In genomic region chr15:8785537-8785936, GRCm38 (mm10) we compare ENCODE assay signal across 25 mouse cellular contexts.
DNase-seq lines count a peak whose midpoint lies in the region; ATAC-seq and TF ChIP-seq lines count a peak whose summit lies in the region.
"Had no signal": no experiment of that assay in that cellular context is flagged by ENCODE, and none has a peak within 500 bp of the region (broad histone marks: within the 10 kb centered on the region; RNA-seq: fewer than 3 reads in every experiment).

No protein-coding gene starts in this region.

- TF ChIP-seq POLR2A in brain, embryonic 14.5 days (IDR thresholded peaks at IDR 0.05; ENCODE audit: borderline replicate concordance, extremely low read depth, insufficient read depth, insufficient read length, poor library complexity, severe bottlenecking), result no peak

- no peak overlapping the region for H3K4me3 ChIP-seq in heart, embryonic 13.5 days
- no peak overlapping the region for H3K4me3 ChIP-seq in heart, embryonic 10.5 days
- no peak overlapping the region for H3K4me3 ChIP-seq in neural tube, embryonic 13.5 days
- H3K4me3 ChIP-seq in neural tube, embryonic 15.5 days (replicated peaks), result no peak overlapping the region
- H3K4me3 ChIP-seq in midbrain, embryonic 15.5 days, result no peak overlapping the region
- H3K4me3 ChIP-seq in intestine, embryonic 15.5 days (replicated peaks), result no peak overlapping the region
- H3K4me3 ChIP-seq: gastrocnemius, adult 2 months; layer of hippocampus, adult 2 months; limb, embryonic 10.5 days; megakaryocyte, embryonic 14.5 days; myocyte had no signal

- H3K9me3 ChIP-seq in heart, embryonic 13.5 days, result no peaks in the 10 kb centered on the region
- no peaks in the 10 kb centered on the region for H3K9me3 ChIP-seq in heart, embryonic 10.5 days
- H3K9me3 ChIP-seq in neural tube, embryonic 13.5 days, result no peaks in the 10 kb centered on the region
- no peaks in the 10 kb centered on the region for H3K9me3 ChIP-seq in neural tube, embryonic 15.5 days (replicated peaks)
- no peaks in the 10 kb centered on the region for H3K9me3 ChIP-seq in midbrain, embryonic 15.5 days
- no peaks in the 10 kb centered on the region for H3K9me3 ChIP-seq in intestine, embryonic 15.5 days
- H3K9me3 ChIP-seq: limb, embryonic 10.5 days had no signal

- no peak for TF ChIP-seq CTCF in brain, embryonic 14.5 days (IDR thresholded peaks at IDR 0.05; ENCODE audit: borderline replicate concordance, extremely low read depth, insufficient read depth, insufficient read length)

- H3K9ac ChIP-seq in heart, embryonic 13.5 days, result no peak overlapping the region
- H3K9ac ChIP-seq in neural tube, embryonic 13.5 days, result no peak overlapping the region
- no peak overlapping the region for H3K9ac ChIP-seq in neural tube, embryonic 15.5 days (replicated peaks)
- H3K9ac ChIP-seq in midbrain, embryonic 15.5 days, result no peak overlapping the region
- H3K9ac ChIP-seq in intestine, embryonic 15.5 days, result no peak overlapping the region

- no peaks in the 10 kb centered on the region for H3K36me3 ChIP-seq in heart, embryonic 13.5 days
- H3K36me3 ChIP-seq in heart, embryonic 10.5 days, result no peaks in the 10 kb centered on the region
- no peaks in the 10 kb centered on the region for H3K36me3 ChIP-seq in neural tube, embryonic 13.5 days
- H3K36me3 ChIP-seq in neural tube, embryonic 15.5 days, result no peaks in the 10 kb centered on the region
- no peaks in the 10 kb centered on the region for H3K36me3 ChIP-seq in midbrain, embryonic 15.5 days (replicated peaks)
- no peaks in the 10 kb centered on the region for H3K36me3 ChIP-seq in intestine, embryonic 15.5 days
- H3K36me3 ChIP-seq: limb, embryonic 10.5 days had no signal

- no peak overlapping the region for H3K4me2 ChIP-seq in heart, embryonic 13.5 days
- H3K4me2 ChIP-seq in neural tube, embryonic 13.5 days, result no peak overlapping the region
- H3K4me2 ChIP-seq in neural tube, embryonic 15.5 days, result no peak overlapping the region
- H3K4me2 ChIP-seq in midbrain, embryonic 15.5 days, result no peak overlapping the region
- H3K4me2 ChIP-seq in intestine, embryonic 15.5 days (replicated peaks), result no peak overlapping the region
- H3K4me2 ChIP-seq: heart, embryonic 11.5 days had no signal

- peak overlapping the region; percentile 30; the same call in 1 of the 2 replicates for H3K27ac ChIP-seq in heart, embryonic 13.5 days (replicated peaks)
- H3K27ac ChIP-seq in heart, embryonic 10.5 days, result no peak overlapping the region
- H3K27ac ChIP-seq in neural tube, embryonic 13.5 days (replicated peaks), result peak overlapping the region; percentile 46
- H3K27ac ChIP-seq in neural tube, embryonic 15.5 days (replicated peaks), result no peak overlapping the region
- H3K27ac ChIP-seq in midbrain, embryonic 15.5 days, result 0 out of 2 replicates have a peak overlapping the region, but pooled peaks have one; percentile 8
- no peak overlapping the region for H3K27ac ChIP-seq in intestine, embryonic 15.5 days
- H3K27ac ChIP-seq: gastrocnemius, adult 2 months; layer of hippocampus, adult 2 months; limb, embryonic 10.5 days had no signal

- H3K27me3 ChIP-seq in heart, embryonic 13.5 days (replicated peaks), result no peaks in the 10 kb centered on the region
- no peaks in the 10 kb centered on the region for H3K27me3 ChIP-seq in heart, embryonic 10.5 days (ENCODE audit: insufficient read depth, poor library complexity, severe bottlenecking)
- H3K27me3 ChIP-seq in neural tube, embryonic 13.5 days, result no peaks in the 10 kb centered on the region
- no peaks in the 10 kb centered on the region for H3K27me3 ChIP-seq in neural tube, embryonic 15.5 days (replicated peaks)
- H3K27me3 ChIP-seq in midbrain, embryonic 15.5 days (replicated peaks), result no peaks in the 10 kb centered on the region
- H3K27me3 ChIP-seq in intestine, embryonic 15.5 days (replicated peaks), result no peaks in the 10 kb centered on the region
- H3K27me3 ChIP-seq: megakaryocyte, embryonic 14.5 days had no signal

- ATAC-seq in heart, embryonic 13.5 days (ENCODE audit: extremely low read depth, insufficient number of reproducible peaks, low FRiP score, low TSS enrichment), result no peak
- ATAC-seq in neural tube, embryonic 13.5 days (ENCODE audit: low read depth), result peak; percentile 52
- no peak for ATAC-seq in neural tube, embryonic 15.5 days (ENCODE audit: low FRiP score)
- peak; percentile 38; the same call in 1 of the 2 replicates for ATAC-seq in midbrain, embryonic 15.5 days (replicated peaks)
- ATAC-seq in intestine, embryonic 15.5 days, result no peak
- ATAC-seq: activated CD4-positive, CD25-positive, alpha-beta regulatory T cell, adult 4 months had no signal

- WGBS in heart, embryonic 13.5 days, result 74% methylated on average over 6 of the region's 6 CpGs
- WGBS in heart, embryonic 10.5 days, result 77% methylated on average over 6 of the region's 6 CpGs
- 33% methylated on average over 6 of the region's 6 CpGs for WGBS in neural tube, embryonic 13.5 days
- WGBS in neural tube, embryonic 15.5 days, result 38% methylated on average over 6 of the region's 6 CpGs
- 39% methylated on average over 6 of the region's 6 CpGs for WGBS in midbrain, embryonic 15.5 days
- 72% methylated on average over 6 of the region's 6 CpGs for WGBS in intestine, embryonic 15.5 days

- no peak for DNase-seq in heart, embryonic 10.5 days (ENCODE audit: low spot score)
- peak; percentile 90 for DNase-seq in brain, embryonic 14.5 days (ENCODE audit: low read depth)
- DNase-seq in layer of hippocampus, adult 9-10 months (ENCODE audit: low spot score), result no peak
- DNase-seq: adrenal gland, postnatal 14 days; cerebellum, adult 18-20 months; cerebellum, postnatal 25 days; embryo, embryonic 11 days; gastrocnemius, adult 2 months; heart, postnatal 14 days; kidney, adult 8-10 months; kidney, postnatal 14 days; lung, adult 18-20 months; lung, postnatal 14 days; thymus, postnatal 4 days had no signal

- no peaks in the 10 kb centered on the region for H3K4me1 ChIP-seq in heart, embryonic 13.5 days
- H3K4me1 ChIP-seq in heart, embryonic 10.5 days, result no peaks in the 10 kb centered on the region
- H3K4me1 ChIP-seq in neural tube, embryonic 13.5 days (replicated peaks), result peaks cover 29% of the 10 kb centered on the region
- peaks cover 6% of the 10 kb centered on the region for H3K4me1 ChIP-seq in neural tube, embryonic 15.5 days
- H3K4me1 ChIP-seq in midbrain, embryonic 15.5 days, result 0 out of 2 replicates have a peak, but pooled peaks cover 3% of the 10 kb centered on the region
- no peaks in the 10 kb centered on the region for H3K4me1 ChIP-seq in intestine, embryonic 15.5 days (replicated peaks)
- H3K4me1 ChIP-seq: limb, embryonic 10.5 days; megakaryocyte, embryonic 14.5 days had no signal

Comparison
In these comparisons a context has a peak if more than half of its experiments do, and no peak if none do; other contexts are left out.
1. ATAC-seq: peak in neural tube, embryonic 13.5 days (single experiment) and midbrain, embryonic 15.5 days (single experiment); none in heart, embryonic 13.5 days (single experiment), neural tube, embryonic 15.5 days (single experiment) and intestine, embryonic 15.5 days (single experiment).
2. H3K27ac ChIP-seq: peak in heart, embryonic 13.5 days (single experiment), neural tube, embryonic 13.5 days (single experiment) and midbrain, embryonic 15.5 days (single experiment); none in heart, embryonic 10.5 days (single experiment), neural tube, embryonic 15.5 days (single experiment) and intestine, embryonic 15.5 days (single experiment).